Mouse (Mus musculus) mesoderm, embryonic 11.5 days (tissue): ENCODE measurements around the gene Paox.
"Not testable (repeated sequence)": the region's sequence is repeated elsewhere in the genome, so short reads cannot be mapped to it uniquely, and the experiment has no call there.

Experiments used
- DNase-seq: peaks from one replicate; pipeline ENCODE4 v3.0.0-alpha.2; 2012; ENCODE audit warnings: low read depth, low spot score

Paox gene

DNA sequence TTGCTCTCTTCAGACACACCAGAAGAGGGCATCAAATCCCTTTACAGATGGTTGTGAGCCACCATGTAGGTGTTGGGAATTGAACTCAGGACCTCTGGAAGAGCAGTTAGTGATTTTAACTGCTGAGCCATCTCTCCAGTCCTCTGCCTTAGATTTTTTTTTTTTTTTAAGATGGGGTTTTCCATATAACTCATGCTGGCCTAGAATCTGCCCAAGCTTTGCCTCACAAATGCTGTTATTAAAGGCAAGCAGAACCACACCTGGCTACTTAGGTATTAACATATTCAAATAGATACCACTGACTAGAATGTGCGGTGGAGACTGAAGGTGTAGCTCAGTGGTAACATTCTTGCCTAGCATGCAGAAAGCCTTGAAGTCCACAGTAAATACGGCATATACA, 4.9 kb downstream of the Paox start:
- DNase-seq: no peak

DNA sequence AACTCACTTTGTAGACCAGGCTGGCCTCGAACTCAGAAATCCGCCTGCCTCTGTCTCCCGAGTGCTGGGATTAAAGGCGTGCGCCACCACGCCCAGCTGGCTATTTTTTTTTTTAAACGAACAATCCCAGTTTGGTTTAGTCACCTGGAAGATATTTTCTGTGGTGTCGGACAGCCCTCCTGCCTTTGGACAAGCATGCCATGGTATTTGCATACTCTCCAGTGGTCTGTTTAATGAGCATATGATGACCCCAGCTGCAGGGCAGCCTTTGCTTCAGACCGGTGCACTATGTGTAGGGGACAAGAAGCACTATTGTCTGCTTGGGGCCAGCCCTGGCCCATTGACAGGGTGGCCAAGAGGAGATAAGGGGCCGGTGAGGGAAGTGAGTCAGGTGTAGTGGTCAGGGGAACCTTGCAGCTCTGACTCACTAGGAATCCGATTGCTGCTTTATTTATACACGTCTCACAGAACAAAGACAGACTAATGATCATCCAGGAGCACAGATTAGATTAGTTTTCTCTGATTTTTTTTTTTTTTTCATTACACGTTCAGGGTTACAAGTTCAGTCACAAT, 5.8 kb downstream of the Paox start:
- DNase-seq: no peak

DNA sequence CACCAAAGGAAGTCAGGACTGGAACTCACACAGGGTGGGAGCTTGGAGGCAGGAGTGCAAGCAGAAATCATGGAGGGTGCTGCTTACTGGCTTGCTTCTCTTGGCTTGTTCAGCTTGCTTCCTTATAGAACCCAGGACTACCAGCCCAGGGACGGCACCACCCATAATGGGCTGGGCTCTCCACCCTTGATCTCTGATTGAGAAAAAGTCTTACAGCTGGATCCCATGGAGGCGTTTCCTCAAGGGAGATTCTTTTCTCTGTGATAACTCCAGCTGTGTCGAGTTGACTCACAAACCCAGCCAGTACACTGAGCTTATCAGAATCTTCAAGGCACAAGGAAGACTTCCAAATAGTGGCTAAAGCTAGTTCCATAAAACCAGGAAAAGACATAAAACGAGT, 7.2 kb downstream of the Paox start:
- DNase-seq: no peak

DNA sequence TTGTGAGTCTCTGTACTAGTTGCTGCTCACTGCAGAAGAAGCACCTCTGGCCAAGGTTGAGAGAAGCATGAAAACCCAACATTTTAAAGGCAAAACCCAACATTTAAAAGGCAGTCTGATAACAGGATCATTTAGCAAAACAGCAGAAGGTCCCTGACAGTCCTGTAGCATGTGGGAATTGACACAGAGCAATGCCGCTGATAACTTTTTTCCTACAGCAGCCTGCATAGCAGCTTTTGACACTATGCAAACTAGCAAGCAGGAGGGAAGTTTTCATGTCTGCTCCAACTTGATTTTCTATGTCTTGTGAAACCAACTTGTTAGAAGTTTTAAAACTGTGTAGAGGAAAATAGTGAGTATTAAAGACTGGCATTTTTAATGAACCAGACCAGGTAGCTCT, 8.8 kb downstream of the Paox start:
- no peak for DNase-seq

- peak; percentile 88 for DNase-seq
These were observed 9.9 kb downstream of the Paox start for GRCm38 (mm10) chr7:140125278-140126021.

GRCm38 (mm10) chr7:140126022-140126350, 10.4 kb downstream of the Paox start:
- no peak for DNase-seq

- DNase-seq: no peak
These were observed 11.3 kb downstream of the Paox start for GRCm38 (mm10) chr7:140126934-140127333.

DNA sequence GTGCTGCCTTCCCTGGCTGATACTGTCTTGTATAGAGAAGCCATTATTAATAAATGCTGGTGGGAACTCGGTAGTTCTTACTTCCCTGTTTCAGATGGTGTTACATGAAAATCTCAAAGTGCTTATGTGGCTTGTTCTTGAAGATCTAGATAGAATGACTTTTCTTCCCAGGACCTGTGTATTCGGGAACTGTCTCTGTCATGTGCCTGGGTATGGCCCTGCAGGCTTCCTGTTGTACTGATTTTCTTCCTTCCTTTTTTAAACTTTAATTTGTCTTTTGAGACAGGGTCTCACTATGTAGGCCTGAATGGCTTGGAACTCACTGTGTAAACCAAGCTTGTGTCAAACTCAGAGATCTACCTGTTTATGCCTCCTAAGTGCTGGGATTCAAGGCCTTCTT, 12.3 kb downstream of the Paox start:
- no peak for DNase-seq

DNA sequence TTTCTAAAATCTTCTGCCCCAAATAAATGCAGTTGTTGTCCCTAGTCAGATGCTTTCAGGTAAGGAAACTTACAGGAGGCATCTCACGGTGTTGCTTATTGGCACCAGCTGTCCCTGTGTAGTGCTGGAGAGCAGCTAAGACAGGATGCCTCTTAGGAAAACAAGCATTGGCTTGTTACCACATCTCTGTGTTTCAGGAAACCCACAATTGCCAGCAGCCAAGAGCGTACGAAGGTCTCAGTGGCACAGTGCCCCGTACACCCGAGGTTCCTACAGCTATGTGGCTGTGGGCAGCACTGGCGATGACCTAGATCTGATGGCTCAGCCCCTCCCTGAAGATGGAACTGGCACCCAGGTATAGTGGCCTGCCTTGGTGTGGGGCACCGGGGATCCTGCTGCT, 16.6 kb downstream of the Paox start:
- not testable (repeated sequence) for DNase-seq

GRCm38 (mm10) chr7:140134033-140134432, 18.4 kb downstream of the Paox start:
- not testable (repeated sequence) for DNase-seq

DNA sequence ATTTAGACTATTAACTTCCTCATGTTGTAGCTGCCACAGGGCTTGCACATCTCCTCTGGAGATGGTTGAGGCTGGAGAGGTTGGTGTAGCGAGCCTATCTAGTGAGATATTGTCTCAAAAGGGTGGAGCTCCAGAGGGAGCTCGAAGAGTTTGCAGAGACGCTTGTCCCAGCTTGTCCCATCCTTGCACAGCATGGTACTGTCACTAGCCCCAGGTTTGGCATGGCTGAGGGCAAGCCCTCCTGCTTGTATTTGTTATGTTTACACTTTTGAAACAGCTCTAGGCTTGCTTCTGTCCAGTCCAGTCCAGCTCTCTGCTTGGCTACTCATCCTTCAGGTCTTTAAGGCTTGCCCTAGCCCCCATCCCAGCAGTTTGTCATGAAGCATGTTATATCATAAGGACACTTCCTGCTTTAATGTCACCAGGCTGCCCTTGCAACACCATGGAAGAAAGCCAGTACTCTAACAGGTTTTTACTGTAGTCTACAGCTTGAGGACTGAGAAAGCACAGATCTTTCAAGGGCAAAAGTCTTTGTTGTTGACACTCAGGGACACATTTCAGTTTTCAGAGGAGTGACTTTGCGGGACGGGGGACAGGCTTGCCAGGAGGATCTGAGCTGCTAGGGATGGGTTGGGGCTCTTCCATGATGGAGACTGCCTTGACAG, 19.6 kb downstream of the Paox start:
- no peak for DNase-seq

DNA sequence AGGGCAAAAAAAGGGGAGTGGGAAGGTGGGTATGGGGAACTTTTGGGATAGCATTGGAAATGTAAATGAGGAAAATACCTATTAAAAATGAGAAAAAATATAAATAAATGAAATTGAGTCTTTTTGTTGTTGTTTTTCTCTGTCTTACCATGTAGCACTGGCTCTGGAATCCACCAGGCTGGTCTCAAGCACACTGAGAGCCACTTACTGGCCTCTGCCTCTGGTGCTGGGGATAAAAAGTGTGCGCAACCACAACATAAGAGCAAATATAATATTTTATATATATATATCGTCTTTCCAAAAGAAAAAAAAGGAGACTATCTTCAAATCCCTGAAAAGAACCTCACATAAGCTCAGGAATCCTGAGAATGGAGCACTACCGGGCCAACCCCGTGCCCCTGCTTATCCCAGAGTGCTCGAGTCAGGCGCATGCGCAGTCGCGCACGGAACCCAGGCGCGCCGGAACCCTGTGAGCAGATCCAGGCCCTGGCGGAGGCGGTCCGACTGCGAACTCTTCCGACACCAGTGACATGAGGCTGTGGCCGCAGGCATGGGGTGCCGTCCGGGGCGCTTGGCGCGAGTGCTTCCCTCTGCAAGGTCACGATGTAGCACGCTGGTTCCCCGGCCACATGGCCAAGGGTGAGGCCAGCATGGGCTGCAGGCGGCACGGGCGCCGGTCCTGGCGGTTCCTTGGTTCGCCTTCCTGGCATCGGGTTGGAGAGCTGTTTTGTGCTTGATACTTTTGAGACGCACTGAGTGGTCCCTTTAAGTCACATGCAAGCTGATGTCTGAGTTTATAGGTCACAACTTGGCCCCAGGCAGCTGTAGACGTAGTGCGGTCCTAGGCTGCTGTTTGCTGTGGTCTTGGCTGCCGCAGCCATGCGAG, 21.8 kb downstream of the Paox start, which contains the start of gene Mtg1:
Gene Mtg1, plus strand, starts transcription at position 430 of the 886 bp plus-strand sequence.
- DNase-seq: peak; percentile 95

- DNase-seq: no peak
These were observed 22.4 kb downstream of the Paox start for GRCm38 (mm10) chr7:140138021-140138310.

- peak; percentile 67 for DNase-seq
These were observed 25.8 kb downstream of the Paox start for GRCm38 (mm10) chr7:140141350-140141749.

DNA sequence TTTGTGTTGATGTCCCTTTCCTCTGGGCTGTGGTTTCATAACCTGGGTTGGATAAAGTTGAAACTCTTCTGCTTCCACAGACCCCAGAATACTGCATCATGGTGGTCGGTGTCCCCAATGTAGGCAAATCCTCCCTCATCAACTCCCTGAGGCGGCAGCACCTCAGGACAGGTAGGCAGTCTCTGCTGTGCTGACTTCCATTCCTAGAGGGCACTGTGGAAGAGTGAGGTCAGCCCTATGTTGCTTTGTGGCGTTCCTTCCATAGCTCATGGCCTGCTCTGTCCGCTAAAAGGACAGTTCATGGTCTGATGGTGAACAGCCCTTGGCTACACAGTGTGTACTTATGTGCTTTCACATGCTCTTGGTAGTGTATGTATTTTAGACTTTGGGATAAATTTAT, 29.0 kb downstream of the Paox start:
- no peak for DNase-seq

- peak; percentile 33 for DNase-seq
These were observed 37.8 kb downstream of the Paox start for GRCm38 (mm10) chr7:140153383-140153782.

DNA sequence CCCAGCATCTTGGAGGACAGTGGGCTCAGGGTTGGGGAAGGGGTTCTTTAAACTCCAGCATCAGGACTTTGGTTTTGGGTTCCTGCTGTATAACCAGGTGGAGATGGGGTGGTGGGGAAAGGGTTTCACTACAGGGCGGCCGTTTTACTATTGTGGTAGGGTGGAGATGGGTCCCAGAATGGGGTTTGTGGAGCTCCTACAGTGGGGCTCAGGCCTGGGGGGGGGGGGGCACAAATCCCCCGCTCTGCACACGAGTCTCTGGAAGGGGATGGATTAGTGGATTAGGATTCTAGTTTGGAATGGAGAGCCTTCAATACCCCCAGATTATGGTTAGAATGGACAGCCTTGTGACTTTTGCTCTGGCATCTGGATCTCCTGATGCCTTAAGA, 38.2 kb downstream of the Paox start:
- no peak for DNase-seq

DNA sequence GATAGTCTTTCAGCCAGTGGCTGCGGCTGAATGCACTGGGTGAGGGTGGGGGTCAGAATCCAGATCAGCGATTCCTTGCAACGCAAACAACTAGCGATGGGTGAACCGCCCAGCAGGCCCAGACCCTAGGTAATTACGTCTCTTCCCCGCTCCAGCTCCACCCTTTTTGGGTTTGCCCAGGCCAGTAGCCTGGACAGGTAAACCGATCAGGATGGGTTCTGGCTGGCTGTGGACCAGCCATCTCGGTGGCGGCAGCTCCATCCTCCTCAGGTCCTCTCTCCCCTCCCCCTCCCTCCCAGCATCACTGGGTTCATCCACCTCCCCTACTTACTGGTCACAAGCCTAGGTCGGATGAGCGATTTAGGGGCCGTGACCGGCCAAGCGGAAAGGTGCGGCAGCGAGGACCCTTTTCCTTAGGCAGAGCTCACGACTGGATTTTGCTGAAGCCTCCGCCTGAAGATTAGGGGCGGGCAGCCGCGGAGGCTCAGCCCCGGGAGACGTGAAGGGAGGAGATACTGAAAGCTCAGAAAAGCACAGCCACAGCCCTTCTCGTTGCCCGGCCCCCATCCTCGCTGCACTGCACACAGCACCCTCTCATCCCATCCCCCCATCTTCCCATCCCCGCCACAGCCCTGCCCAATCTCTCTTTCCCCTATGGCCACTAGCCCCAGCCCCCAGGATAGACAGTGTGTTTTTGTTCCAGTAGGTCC, 38.8 kb downstream of the Paox start, which contains the start of gene Sprn:
Gene Sprn, minus strand, starts transcription at position 660 of the 710 bp plus-strand sequence.
- peak; percentile 24 for DNase-seq

DNA sequence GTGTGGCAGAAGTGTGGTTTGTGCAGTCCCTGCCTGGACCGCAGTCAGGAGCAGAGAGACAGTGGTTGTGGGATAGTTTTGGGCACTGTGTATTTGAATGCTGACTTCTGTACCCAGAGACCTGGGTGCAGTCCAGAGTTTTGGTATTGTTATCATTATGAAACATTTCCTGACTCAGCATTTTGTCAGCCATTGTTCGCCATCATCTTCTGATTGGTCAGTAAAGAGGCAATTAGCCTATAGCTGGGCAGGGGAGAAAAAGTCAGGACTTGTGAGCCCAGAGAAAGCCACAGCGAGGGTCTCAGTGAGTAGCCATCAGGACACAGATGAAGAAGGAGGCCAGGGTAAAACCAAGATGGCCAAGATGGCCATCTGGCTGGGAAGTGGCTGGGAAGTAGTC, 44.8 kb downstream of the Paox start:
- DNase-seq: no peak

DNA sequence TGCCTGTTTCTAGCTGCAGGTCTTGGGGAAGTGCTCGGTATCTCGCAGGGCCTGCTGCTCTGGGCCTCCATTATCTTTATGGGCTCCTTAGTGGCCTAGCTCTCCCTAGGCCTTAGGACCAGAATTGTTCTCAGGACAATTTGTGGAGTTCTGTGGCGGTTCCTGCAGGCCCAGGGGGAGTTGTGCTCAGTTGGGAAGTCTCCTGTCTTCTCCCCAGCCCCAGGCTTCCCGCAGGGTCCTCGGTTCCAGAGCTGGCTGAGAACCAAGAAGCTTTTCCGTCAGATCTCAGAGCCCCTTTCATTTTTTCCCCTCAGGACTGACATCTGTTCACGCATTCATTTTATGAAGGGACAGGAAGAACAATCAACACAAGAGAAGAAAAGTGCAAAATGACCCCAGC, 49.1 kb downstream of the Paox start, which contains the start of gene Olfr522:
Gene Olfr522, minus strand, starts transcription at position 101 of the 400 bp plus-strand sequence.
- DNase-seq: no peak

DNA sequence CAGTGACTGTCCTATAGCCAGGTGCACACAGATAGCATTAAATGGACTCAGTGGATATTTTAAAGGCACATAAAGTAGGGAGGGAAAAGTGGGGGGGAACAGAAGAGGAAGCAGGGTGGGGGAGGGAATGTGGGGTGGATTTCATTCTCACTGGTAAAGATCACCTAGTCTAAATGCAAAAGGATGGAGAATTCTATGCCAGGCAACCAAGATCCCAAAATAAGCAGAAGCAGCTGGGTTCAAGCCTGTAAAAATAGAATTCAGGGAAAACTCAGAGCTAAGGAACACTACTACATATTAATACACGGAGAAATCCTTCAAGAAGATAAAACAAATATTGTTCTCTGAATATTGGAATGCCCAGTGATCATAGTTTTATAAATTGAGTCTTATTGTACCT, 52.4 kb downstream of the Paox start:
- no peak for DNase-seq
